Mouse (Mus musculus) cerebellum, postnatal 14 days (tissue): ENCODE measurements around the gene 4930512M02Rik.

Experiments used
- DNase-seq, 2 experiments: peaks; one replicate each; pipeline ENCODE4 v3.0.0; 2021; ENCODE audit warnings: mixed read lengths in 2 of 2

Gene 4930512M02Rik

GRCm38 (mm10) chr11:11564266-11565044 lies 63.2 kb downstream of the 4930512M02Rik start:
- peak; percentile 3 to 27 for DNase-seq

DNA sequence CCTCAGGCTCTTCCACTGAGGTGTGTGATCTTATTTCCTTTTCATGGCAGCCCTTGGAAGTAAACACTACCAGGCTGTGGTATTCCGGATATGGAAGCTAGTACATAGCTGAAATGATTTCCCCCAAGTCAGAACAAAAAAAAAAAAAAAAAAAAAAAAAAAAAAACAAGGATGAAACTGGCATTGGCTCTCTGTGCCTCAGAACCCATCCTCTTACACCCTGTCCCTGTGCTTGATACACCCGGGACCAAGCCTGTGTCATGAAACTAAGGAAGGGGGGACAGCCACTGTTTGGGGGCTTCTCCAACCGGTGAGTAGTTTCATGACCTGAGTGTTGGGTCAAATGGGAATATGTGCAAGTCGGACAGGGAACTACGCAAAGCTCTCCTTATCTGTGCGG lies 66.5 kb downstream of the 4930512M02Rik start:
- no peak for DNase-seq

GRCm38 (mm10) chr11:11559099-11559686 lies 68.4 kb downstream of the 4930512M02Rik start:
- DNase-seq: no peak

- no peak for DNase-seq
These were observed 69.0 kb downstream of the 4930512M02Rik start for GRCm38 (mm10) chr11:11558662-11559061.

DNA sequence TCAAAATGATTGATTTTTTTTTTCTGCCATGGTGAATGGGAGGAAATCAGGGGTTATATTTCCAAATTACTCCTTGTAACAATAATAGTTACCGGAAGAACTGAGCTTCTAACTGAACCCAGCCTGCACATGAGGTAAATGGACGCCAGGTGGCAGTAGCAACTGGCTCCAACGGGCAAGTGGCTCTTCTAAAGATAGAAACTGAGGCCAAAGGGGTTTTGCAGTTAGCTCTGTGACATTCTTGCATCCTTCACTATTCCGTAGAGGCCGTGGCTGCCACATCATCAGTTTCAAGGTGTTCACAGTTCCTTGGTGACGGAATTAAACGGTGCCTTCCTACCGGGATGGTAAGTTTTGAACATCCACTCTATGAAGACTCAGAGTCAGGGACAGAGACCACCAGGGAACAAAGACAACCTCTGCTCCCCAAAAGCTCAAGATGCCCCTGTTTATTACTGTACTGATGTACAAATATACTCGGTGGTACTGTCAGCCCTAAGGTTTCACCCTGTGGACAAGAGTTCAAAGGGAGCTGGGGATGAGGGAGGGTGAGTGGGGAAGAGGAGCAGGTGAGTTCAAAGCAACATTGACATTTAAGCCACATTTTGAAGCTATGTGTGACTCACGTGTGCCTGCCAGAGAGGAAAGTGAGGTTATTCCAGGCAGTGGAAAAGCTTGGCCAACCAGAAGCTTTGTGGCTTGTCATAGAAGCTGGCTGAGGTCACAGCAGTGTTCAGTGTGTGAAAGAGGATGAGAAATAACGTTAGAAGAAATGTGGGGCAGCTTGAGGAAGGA lies 70.3 kb downstream of the 4930512M02Rik start:
- DNase-seq: peak; percentile 51 to 57

- no peak for DNase-seq
These were observed 71.4 kb downstream of the 4930512M02Rik start for GRCm38 (mm10) chr11:11556186-11556585.

DNA sequence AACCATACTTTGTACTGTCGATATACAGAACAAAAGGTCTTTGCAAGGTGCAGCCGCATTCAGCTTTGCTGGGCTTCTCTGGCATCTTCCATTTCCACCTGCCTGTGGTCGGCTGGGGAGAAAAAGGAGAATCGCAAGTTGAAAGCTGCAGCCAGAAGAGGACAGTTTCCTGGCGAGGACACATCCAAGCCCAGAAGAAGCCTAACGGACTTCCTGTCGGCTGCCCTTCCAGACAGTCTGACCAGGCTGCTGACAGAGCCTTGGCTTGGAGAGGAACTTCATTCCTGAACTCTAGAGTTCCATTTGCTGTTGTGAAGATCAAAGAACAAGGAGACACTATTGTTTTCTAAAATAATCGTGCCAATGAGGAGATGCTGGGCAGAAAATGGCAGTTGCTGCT lies 72.1 kb downstream of the 4930512M02Rik start:
- no peak for DNase-seq

- DNase-seq: no peak
These were observed 79.9 kb downstream of the 4930512M02Rik start for GRCm38 (mm10) chr11:11547597-11548240.

DNA sequence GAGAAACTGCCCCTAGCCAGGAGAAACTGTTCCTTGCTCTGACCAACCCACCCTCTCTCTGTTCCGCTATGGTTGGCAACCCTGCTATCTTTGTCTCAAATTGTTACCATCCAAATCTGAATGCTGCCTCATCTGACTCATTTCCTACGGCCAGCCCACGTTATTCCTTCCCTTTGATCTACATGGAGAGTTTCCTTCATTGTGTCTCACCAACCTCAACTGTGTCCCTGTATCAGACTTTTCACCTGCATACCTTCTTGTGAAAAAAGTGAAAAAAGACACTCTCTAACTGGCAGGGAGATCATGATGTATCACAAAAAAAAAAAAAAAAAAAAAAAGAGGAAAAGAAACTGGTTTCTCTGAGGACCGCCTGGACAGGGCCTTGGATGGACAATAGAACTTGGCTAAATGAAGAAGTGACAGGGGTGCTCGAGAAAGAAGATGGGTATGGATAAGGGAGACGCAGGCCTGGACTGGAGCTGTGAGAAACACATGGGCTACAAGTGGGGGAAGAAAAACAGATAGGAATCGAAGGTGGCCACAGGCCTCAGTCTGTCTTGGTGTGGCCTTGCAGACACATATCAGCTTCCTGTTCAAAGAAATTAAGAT lies 80.6 kb downstream of the 4930512M02Rik start:
- no peak for DNase-seq

DNA sequence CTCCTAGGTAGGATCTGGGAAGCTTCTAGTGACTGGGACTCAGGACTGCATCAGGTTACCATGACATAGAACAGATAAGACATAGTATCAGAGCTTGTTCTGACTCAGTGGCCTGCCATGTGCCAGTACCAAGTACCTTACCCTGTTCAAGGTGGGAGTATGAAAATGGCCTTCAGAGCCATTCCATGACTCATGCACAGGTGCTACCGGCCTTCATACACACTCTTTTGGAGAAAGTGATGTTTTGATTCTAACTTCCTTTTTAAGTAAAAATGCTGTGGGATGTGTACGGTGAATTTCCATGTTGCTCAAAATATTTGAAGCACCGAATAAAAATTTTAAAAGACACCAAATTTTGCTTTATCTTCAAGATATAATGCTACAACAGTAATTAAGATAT lies 81.7 kb downstream of the 4930512M02Rik start:
- no peak for DNase-seq
